Mouse (Mus musculus) kidney, adult 11 months (tissue): Measurements from ENCODE around the gene E130208F15Rik.

Experiments used
- DNase-seq: peaks from one replicate; pipeline ENCODE4 v3.0.0; 2022

The E130208F15Rik gene

GRCm38 (mm10) chr7:30336384-30336783, 14.8 kb downstream of the E130208F15Rik start:
- DNase-seq = peak; percentile 54

DNA sequence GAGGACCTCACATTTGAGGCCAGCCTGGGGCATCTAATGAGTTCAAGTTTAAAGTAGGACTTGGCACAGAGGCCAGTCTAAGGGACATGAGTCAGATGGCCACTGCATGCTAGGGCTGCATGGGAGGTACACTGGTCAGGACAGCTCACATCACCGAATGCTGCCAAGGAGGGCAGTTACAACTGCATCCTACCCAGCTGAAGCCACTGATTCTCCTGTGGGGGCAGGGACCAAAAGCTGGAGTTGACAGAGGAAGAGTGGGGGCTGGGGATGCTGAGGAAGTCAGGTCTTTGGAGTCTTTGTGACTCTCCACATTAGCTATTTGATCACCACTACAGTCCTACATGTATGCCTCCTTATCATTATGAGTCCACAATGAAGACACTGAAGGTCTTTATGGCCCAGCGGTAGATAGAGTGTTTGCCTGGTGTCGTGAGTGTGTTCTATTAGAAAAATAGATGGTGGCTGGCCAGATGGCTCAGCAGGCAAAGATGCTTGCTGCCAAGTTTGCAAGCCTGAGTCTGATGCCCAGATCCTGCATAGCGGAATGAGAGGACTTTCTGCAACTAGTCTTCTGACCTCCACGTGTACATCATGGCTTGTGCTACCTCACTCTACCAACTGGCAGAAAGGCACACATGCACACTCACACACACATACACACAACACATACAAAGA, 18.0 kb downstream of the E130208F15Rik start:
- no peak for DNase-seq

GRCm38 (mm10) chr7:30346635-30347379, 25.3 kb downstream of the E130208F15Rik start:
- no peak for DNase-seq

DNA sequence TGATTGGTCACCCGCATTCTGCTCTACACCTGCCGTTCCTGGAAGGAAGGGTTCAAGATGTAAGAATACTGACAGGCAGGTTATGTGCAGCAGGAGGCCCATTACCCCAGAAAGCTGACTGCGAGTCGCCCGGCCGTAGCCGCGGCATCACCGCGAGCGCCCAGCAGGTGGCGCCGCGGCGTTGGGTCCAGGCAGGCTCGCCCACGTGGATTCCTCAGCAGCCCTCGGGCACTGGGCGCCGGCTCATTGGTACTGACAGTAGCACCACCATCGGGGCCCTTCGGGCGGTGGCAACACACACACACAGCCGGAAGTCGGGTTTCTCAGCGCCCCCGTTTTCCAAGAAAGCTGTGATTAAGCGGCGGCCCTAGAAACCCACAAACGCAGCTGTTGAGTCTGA, 26.3 kb downstream of the E130208F15Rik start:
- DNase-seq = peak; percentile 54

DNA sequence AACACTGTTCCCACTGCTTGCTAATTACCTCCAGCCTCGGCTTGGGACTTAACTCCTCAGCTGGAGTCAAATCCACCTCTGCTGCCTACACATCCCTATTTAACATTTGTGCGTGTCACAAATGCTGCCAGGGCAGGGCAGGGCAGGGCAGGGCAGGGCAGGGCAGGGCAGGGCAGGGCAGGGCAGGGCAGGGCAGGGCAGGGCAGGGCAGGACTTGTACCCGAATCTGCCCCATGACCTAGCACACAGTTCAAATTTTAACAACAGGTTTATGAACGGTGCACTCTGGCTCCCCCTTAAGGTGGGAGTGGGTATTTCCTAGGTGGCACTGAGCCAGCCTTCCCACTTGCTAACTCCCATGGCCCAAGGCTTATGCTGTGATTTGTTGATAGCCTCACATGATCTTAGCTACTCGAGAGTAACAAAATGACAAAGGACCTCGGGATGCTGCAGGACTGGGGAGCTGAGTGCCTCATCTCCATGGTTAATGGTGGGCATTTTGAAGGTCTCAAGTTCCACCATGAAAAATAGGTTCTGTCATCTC, 31.8 kb downstream of the E130208F15Rik start:
- peak; percentile 68 for DNase-seq

- DNase-seq = no peak
Measured at GRCm38 (mm10) chr7:30354059-30354458, 32.5 kb downstream of the E130208F15Rik start.

GRCm38 (mm10) chr7:30358378-30359186, 37.0 kb downstream of the E130208F15Rik start:
- no peak for DNase-seq

DNA sequence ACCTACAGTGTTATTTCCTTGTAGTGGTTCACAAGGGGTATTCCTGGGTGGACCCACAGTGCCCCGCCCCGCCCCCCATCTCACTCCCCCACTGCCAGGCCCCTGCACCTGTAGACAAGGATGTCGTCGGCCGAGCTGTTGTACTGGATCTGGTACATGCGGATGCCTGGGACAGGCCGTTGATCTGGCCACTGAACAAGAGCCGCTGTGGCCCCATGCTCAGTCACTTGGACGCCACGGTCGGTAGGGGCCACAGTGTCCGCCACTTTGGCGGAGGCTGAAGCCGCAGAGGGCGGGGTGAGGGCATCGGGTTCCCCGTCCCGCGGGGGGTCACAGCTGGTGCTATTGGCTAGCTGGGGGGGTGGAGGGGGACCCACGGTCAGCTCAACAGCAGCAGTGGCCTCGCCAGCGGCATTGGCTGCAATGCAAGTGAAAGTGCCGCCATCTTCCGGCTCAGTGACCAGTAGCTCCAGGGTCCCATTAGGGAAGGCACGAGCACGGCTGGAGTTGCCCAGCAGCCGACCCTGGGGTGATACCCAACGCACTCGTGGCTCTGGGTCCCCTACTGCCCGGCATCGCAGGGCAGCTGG, 37.8 kb downstream of the E130208F15Rik start:
- DNase-seq = peak; percentile 62

DNA sequence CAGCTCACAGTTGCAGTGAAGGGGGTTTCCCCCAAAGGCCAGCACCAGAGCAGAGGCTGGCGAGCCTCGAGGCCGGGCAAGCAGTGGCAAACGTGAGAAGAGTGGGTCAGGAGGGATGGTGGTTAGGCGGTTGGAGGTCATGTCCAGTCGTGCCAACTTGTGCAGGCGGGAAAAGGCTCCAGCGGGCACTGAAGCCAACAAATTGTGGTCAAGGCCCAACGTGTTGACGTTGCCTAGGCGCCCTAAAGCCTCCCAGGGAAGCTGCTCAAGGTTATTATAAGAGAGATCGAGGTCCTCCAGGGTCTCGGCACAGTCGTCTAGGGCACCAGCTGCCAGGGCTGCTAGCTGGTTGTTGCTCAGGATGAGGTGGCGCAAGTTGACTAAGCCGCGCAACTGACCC, 38.5 kb downstream of the E130208F15Rik start:
- no peak for DNase-seq

DNA sequence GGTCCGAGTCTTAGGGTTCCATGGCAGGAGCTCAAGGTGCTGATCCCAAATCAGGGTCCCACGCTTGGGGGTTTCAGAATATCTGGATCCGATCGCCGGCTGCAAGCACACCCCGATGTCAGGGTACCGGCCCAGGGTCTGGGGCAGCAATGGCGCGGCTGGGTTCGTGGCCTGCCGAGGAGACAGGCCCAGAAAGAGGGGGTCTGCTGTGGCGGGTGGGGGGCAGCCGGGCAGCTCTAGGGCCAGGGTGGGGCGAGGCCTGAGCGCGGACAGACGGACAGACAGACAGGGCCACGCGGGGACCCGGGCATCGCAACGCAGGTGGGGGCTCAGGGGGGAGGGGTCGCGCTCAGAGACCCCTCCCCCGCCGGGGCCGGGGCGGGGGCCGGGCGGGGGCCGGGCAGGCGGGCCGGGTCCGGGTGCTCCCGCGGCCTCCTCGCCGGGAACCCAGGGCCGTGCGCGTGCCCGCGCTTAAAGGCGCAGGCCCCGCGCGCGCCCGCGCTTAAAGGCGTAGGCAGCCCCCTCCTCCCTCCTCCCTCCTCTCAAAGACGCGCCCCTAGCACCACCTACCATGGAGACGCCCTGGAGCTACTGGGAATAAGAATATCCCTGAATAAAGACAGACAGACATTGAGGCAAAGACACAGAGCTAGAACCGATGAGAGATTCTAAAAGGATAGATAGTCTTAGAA, 41.3 kb downstream of the E130208F15Rik start, which contains the start of gene Lrfn3:
Lrfn3 (minus strand) TSS at position 121 of the 692 bp plus-strand sequence.
- DNase-seq = no peak

- no peak for DNase-seq
Measured at GRCm38 (mm10) chr7:30363344-30363738, 41.8 kb downstream of the E130208F15Rik start.

GRCm38 (mm10) chr7:30367466-30367865, 45.9 kb downstream of the E130208F15Rik start:
- no peak for DNase-seq
